Comparison of ENCODE assay signal across 1 mouse cellular context in the genomic region with DNA sequence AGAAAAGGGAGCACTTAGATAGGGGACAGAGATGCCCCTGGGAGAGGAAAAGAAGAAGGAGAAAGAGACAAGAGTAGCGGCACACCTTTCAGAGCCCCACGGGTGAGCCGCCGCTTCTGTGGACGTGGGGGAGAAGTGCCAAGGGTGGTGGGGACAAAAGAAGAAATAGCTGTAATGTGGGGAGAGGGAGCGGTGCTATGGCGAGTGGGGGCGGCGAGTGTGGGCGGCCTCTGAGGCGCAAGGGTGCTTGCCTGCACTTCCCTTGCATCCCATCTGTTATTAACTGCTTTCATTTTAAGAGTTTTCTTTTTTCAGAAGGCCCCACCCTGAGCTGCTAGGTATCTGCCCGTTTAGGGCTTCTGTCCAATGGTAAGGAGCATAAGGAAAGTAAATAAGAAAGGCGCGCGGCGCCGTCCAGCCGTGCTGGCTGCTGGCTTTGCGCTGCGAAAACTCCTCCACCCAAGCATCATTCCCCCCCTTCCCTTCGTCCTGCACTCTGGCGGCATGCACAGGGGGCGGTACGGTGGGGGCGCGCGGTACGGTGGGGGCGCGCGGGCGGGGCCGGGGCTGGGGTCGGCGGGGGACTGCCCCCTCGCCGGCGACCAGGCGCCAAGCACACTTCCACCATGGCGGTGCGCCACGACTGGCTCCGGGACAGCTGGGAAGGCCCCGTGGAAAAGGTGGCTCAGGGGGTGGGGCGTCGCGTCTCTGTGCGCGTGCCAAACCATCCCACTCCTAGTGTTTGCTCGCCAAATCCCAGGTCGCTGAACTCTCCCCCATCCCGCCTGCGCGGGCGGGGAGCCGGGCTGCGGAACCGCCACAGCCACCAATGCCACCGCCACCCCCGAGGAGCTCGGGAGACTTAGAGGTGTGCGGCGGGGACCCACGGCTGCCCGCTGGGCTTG.
TF ChIP-seq lines count a peak whose summit lies in the region.

No protein-coding gene starts in this region.

TF ChIP-seq in CH12.LX, 34 proteins besides CTCF, POLR2A, EP300 and RAD21:
- no peak for TF ChIP-seq TBP (conservative IDR thresholded peaks at IDR 0.05; ENCODE audit: low read depth, low read length)
- no peak for TF ChIP-seq HCFC1 (IDR thresholded peaks at IDR 0.05; ENCODE audit: low read depth, low read length)
- no peak for TF ChIP-seq PAX5 (IDR thresholded peaks at IDR 0.05; ENCODE audit: low read length)
- no peak for TF ChIP-seq USF2 (conservative IDR thresholded peaks at IDR 0.05; ENCODE audit: low read depth, low read length)
- TF ChIP-seq ZMIZ1 (IDR thresholded peaks at IDR 0.05; ENCODE audit: low read depth, low read length) = no peak
- TF ChIP-seq NRF1 (IDR thresholded peaks at IDR 0.05; ENCODE audit: low read depth, low read length) = no peak
- TF ChIP-seq GABPA (IDR thresholded peaks at IDR 0.05; ENCODE audit: insufficient replicate concordance, low read depth, low read length) = no peak
- no peak for TF ChIP-seq MAX (IDR thresholded peaks at IDR 0.05; ENCODE audit: low read length)
